Mouse (Mus musculus) hindbrain, embryonic 16.5 days (tissue): Measurements from ENCODE around the gene Akap3. TPM values are rescaled to one million over a fixed set of nuclear protein-coding genes. Genes with fewer than 3 reads are reported as not detected.

ENCODE experiments used
- ATAC-seq: fragments of 200-750 bp; cut with Nextera tagmentation; 2 replicates; pipeline ENCODE4 v1.8.0; 2017; ENCODE audit warnings: moderate TSS enrichment, moderate library complexity
- H3K27ac ChIP-seq: fragments of 300-500 bp; sonication (generic); 2 replicates; pipeline ENCODE4 v1.5.1; 2014; ENCODE audit warnings: low read depth, mild to moderate bottlenecking, control low read depth, low read length, moderate library complexity
- H3K27me3 ChIP-seq: fragments of 300-500 bp; sonication (generic); replicated peaks from 2 replicates; pipeline ENCODE4 v1.6.1; 2014; ENCODE audit warnings: low read length; ENCODE audit not compliant: control insufficient read depth, insufficient read depth
- H3K36me3 ChIP-seq: fragments of 300-500 bp; sonication (generic); 2 replicates; pipeline ENCODE4 v1.6.1; 2014; ENCODE audit warnings: mild to moderate bottlenecking, low read length, moderate library complexity, mixed read lengths; ENCODE audit not compliant: control insufficient read depth, insufficient read depth
- H3K4me1 ChIP-seq: fragments of 300-500 bp; sonication (generic); 2 replicates; pipeline ENCODE4 v1.6.1; 2014; ENCODE audit warnings: low read depth, low read length; ENCODE audit not compliant: control insufficient read depth, insufficient read depth
- H3K4me2 ChIP-seq: fragments of 300-500 bp; sonication (generic); 2 replicates; pipeline ENCODE4 v1.6.1; 2014; ENCODE audit warnings: mild to moderate bottlenecking, low read length, control low read depth, moderate library complexity
- H3K4me3 ChIP-seq: fragments of 300-500 bp; sonication (generic); 2 replicates; pipeline ENCODE4 v1.5.1; 2014; ENCODE audit warnings: mild to moderate bottlenecking, low read length, control low read depth, moderate library complexity
- H3K9ac ChIP-seq: fragments of 300-500 bp; sonication (generic); 2 replicates; pipeline ENCODE4 v1.6.1; 2014; ENCODE audit warnings: low read depth, mild to moderate bottlenecking, control low read depth, low read length, moderate library complexity
- H3K9me3 ChIP-seq: fragments of 300-500 bp; sonication (generic); 2 replicates; pipeline ENCODE4 v1.6.1; 2014; ENCODE audit warnings: mild to moderate bottlenecking, low read length, moderate library complexity; ENCODE audit not compliant: control insufficient read depth
- whole genome bisulfite sequencing: fragments of 180-500 bp; shearing (Covaris S2); extraction: QIAGEN DNeasy Blood & Tissue Kit; methylation state at CpG from one replicate; pipeline ENCODE4 v1.1.7; 2014; 5-methylcytosine and 5-hydroxymethylcytosine counted together
- polyA plus RNA-seq: library from polyadenylated mRNA; unstranded; fragments of >200 nt; fragmentation: Nextera tagmentation; extraction: Ambion mirVana; gene quantifications from 2 replicates; pipeline ENCODE4 v1.2.1, GENCODE M21; 2015

Akap3 gene
- polyA plus RNA-seq, 1 experiment from 2014 or later, result 0.11 TPM

- Histone ChIP-seq H3K4me3 (peak within 1 kb of the TSS; percentile 86), H3K36me3 (peaks cover 4% of the 10 kb centered on the region; the same call in 1 of the 2 replicates), H3K4me1 (peaks cover 15% of the 10 kb centered on the region), H3K27me3 (no peaks in the 10 kb centered on the region; the same call in 1 of the 2 replicates), H3K9ac (peak within 1 kb of the TSS; percentile 89), H3K9me3 (no peaks in the 10 kb centered on the region), H3K27ac (peak within 1 kb of the TSS; percentile 85), H3K4me2 (peak within 1 kb of the TSS; percentile 94)
- ATAC-seq, result peak; percentile 96
- 6% methylated on average over 46 of the region's 46 CpGs for WGBS
Observed at GRCm38 (mm10) chr6:126848712-126849704, 3.9 kb upstream of the Akap3 start, which contains the start of gene Ndufa9. TSS of gene Ndufa9 (minus strand) at chr6:126849136.

- no peaks in the 10 kb centered on the region for H3K36me3 ChIP-seq
- no peak overlapping the region for H3K9ac ChIP-seq
- no peak overlapping the region for H3K4me2 ChIP-seq
- no peak overlapping the region for H3K4me3 ChIP-seq
- H3K4me1 ChIP-seq, result no peaks in the 10 kb centered on the region
- H3K9me3 ChIP-seq, result no peaks in the 10 kb centered on the region
- no peak overlapping the region for H3K27ac ChIP-seq
- H3K27me3 ChIP-seq, result no peaks in the 10 kb centered on the region
- WGBS, result 88% methylated on average over 8 of the region's 8 CpGs
- ATAC-seq, result no peak
Observed at GRCm38 (mm10) chr6:126877118-126877517, 24.2 kb downstream of the Akap3 start.

DNA sequence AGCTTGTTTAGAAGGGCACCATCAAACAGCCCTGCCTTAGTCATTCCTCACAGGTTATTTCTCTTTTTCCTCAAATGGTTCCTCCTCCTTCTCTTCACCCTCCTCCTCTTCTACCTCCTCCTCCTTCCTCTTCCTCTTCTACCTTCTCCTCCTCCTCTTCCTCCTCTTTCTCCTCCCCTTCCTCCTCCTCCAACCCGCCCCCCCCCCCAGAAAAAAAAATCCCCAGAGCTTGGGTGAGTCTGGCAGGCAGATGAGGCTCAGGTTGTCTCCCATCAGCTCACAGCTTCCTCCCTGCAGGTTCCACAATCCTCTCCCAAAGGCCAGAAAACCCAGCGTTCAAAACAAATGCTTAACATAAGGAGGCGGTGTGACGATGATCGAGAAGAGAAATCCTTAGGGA, 54.5 kb downstream of the Akap3 start:
- H3K4me3 ChIP-seq, result no peak overlapping the region
- no peak overlapping the region for H3K4me2 ChIP-seq
- no peaks in the 10 kb centered on the region for H3K36me3 ChIP-seq
- no peaks in the 10 kb centered on the region for H3K9me3 ChIP-seq
- H3K27ac ChIP-seq, result no peak overlapping the region
- H3K4me1 ChIP-seq, result no peaks in the 10 kb centered on the region
- no peaks in the 10 kb centered on the region for H3K27me3 ChIP-seq
- no peak overlapping the region for H3K9ac ChIP-seq
- ATAC-seq, result no peak
- WGBS, result 75% methylated on average over 4 of the region's 5 CpGs

DNA sequence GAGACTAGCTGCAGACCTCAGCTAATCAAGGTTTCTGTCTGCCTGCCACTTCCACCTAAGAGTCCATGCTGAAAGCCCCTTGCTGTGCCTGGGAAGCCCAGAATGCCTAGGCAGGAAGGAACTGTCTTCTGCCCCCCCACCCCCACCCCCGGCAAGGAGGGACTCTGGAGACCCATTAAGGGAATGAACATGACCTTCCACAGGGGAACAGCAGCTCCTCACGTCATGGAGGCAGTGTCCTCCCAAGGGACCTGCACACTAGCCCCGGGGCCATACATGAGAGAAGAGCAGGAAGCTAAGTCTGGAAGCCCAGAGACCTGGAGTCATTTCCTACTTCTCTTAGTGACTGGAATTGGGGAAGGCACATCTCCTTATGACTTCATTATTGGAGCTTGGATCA, 55.0 kb downstream of the Akap3 start:
- no peak for ATAC-seq
- no peaks in the 10 kb centered on the region for H3K27me3 ChIP-seq
- no peak overlapping the region for H3K4me3 ChIP-seq
- no peak overlapping the region for H3K9ac ChIP-seq
- H3K27ac ChIP-seq, result no peak overlapping the region
- H3K4me1 ChIP-seq, result no peaks in the 10 kb centered on the region
- H3K36me3 ChIP-seq, result no peaks in the 10 kb centered on the region
- no peak overlapping the region for H3K4me2 ChIP-seq
- H3K9me3 ChIP-seq, result no peaks in the 10 kb centered on the region
- 77% methylated on average over 3 of the region's 3 CpGs for WGBS

DNA sequence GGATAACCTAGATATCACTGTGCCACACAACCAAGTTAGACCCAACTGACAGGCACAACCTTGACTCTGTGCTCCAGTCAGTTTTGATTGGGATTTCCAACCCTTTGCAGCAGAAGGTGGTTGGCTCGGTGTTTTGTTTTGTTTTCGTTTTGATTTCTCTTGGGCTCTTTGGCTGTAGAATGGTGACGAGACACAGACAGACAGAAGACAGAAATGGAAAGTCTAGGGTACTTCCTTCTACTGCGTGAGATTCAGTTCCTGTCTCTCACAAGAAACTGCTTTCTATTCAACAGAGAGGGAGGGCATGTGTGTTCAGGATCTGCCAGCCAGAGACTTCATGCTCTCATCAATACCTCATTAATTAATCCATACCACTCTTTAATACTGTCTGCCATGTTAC, 57.8 kb downstream of the Akap3 start:
- no peak for ATAC-seq
- WGBS, result 81% methylated on average over 4 of the region's 4 CpGs

DNA sequence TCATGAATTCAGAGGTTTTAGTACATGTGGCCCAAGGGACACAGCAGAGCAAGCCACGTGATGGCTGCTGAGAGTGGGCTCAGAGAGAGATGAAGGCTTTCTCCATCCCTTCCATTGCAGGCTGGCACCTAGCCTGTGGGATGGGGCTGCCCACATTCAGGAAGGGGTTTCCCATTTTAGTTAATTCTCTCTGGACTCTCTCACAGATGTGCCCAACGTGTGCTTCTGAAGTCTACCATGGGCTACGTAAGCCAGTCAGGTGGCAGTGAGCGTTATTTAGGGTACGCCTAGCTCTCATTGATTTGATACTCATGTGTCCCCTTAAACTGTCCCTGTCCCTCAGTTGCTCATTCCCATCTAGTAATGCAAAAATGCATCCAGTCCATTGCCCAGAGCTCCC, 62.0 kb downstream of the Akap3 start:
- H3K4me3 ChIP-seq, result no peak overlapping the region
- 88% methylated on average over 5 of the region's 5 CpGs for WGBS

More for the DNA sequence above, 57.8 kb downstream of the Akap3 start:
- Histone ChIP-seq H3K27me3 (no peaks in the 10 kb centered on the region; the same call in 1 of the 2 replicates), H3K4me1 (no peaks in the 10 kb centered on the region), H3K9me3 (no peaks in the 10 kb centered on the region), H3K4me3 (no peak overlapping the region), H3K4me2 (no peak overlapping the region), H3K9ac (no peak overlapping the region), H3K36me3 (no peaks in the 10 kb centered on the region), H3K27ac (no peak overlapping the region)

GRCm38 (mm10) chr6:126921111-126921881, 68.4 kb downstream of the Akap3 start, which contains the start of gene Dyrk4:
TSS of gene Dyrk4 (minus strand) at chr6:126921839.
- H3K27ac ChIP-seq, result no peak within 1 kb of the TSS
- peak; percentile 24; the same call in 1 of the 2 replicates for ATAC-seq
- peak within 1 kb of the TSS; percentile 45 for H3K4me2 ChIP-seq
- no peak within 1 kb of the TSS for H3K9ac ChIP-seq
- 7% methylated on average over 21 of the region's 21 CpGs for WGBS
- no peaks in the 10 kb centered on the region for H3K36me3 ChIP-seq
- peak within 1 kb of the TSS; percentile 11 for H3K4me3 ChIP-seq
- no peaks in the 10 kb centered on the region for H3K27me3 ChIP-seq
- no peaks in the 10 kb centered on the region for H3K4me1 ChIP-seq
- H3K9me3 ChIP-seq, result no peaks in the 10 kb centered on the region

More for the DNA sequence above, 62.0 kb downstream of the Akap3 start:
- no peaks in the 10 kb centered on the region for H3K9me3 ChIP-seq
- no peak overlapping the region for H3K4me2 ChIP-seq
- no peaks in the 10 kb centered on the region for H3K4me1 ChIP-seq
- H3K36me3 ChIP-seq, result no peaks in the 10 kb centered on the region
- H3K27ac ChIP-seq, result no peak overlapping the region
- ATAC-seq, result no peak
- H3K9ac ChIP-seq, result no peak overlapping the region
- H3K27me3 ChIP-seq, result no peaks in the 10 kb centered on the region; the same call in 1 of the 2 replicates
